Mouse (Mus musculus) heart, embryonic 11.5 days (tissue): Measurements from ENCODE around the gene Gm4791. TPM values are rescaled to one million over a fixed set of nuclear protein-coding genes. Genes with fewer than 3 reads are reported as not detected.

Source experiments
- ATAC-seq: fragments of 200-750 bp; cut with Nextera tagmentation; replicated peaks from 2 replicates; pipeline ENCODE4 v1.8.0; 2017; ENCODE audit warnings: moderate library complexity; ENCODE audit not compliant: insufficient number of reproducible peaks, low FRiP score, low TSS enrichment
- H3K27ac ChIP-seq: fragments of 300-500 bp; sonication (generic); 2 replicates; pipeline ENCODE4 v1.5.1; 2014; ENCODE audit warnings: mild to moderate bottlenecking, low read depth, low read length
- H3K27me3 ChIP-seq: fragments of 300-500 bp; sonication (generic); 2 replicates; pipeline ENCODE4 v1.6.1; 2014; ENCODE audit warnings: mild to moderate bottlenecking, low read length, mixed read lengths; ENCODE audit not compliant: control insufficient read depth, insufficient read depth
- H3K36me3 ChIP-seq: fragments of 300-500 bp; sonication (generic); 2 replicates; pipeline ENCODE4 v1.6.1; 2014; ENCODE audit warnings: mild to moderate bottlenecking, low read length, moderate library complexity, mixed read lengths; ENCODE audit not compliant: control insufficient read depth, insufficient read depth
- H3K4me1 ChIP-seq: fragments of 300-500 bp; sonication (generic); 2 replicates; pipeline ENCODE4 v1.6.1; 2014; ENCODE audit warnings: low read length; ENCODE audit not compliant: control insufficient read depth, insufficient read depth
- H3K4me2 ChIP-seq: fragments of 300-500 bp; sonication (generic); 2 replicates; pipeline ENCODE4 v1.6.1; 2014; ENCODE audit warnings: mild to moderate bottlenecking, moderate library complexity
- H3K4me3 ChIP-seq: fragments of 300-500 bp; sonication (generic); 2 replicates; pipeline ENCODE4 v1.5.1; 2014; ENCODE audit warnings: low read depth, low read length
- H3K9ac ChIP-seq: fragments of 300-500 bp; sonication (generic); 2 replicates; pipeline ENCODE4 v1.6.1; 2014; ENCODE audit warnings: mild to moderate bottlenecking, low read depth, low read length, moderate library complexity
- H3K9me3 ChIP-seq: fragments of 300-500 bp; sonication (generic); replicated peaks from 2 replicates; pipeline ENCODE4 v1.6.1; 2016; ENCODE audit warnings: low read length; ENCODE audit not compliant: control insufficient read depth
- WGBS: fragments of 180-500 bp; shearing (Covaris S2); extraction: QIAGEN DNeasy Blood & Tissue Kit; methylation state at CpG from one replicate; pipeline ENCODE4 v1.1.7; 2014; ENCODE audit not compliant: insufficient replicate concordance; 5-methylcytosine and 5-hydroxymethylcytosine counted together
- polyA plus RNA-seq: library from polyadenylated mRNA; unstranded; fragments of >200 nt; fragmentation: Nextera tagmentation; extraction: Ambion mirVana; gene quantifications from 2 replicates; pipeline ENCODE4 v1.2.1, GENCODE M21; 2014

Gm4791 gene
- not detected in 2 replicates for polyA plus RNA-seq

- Histone ChIP-seq H3K4me1 (no peaks in the 10 kb centered on the region), H3K36me3 (no peaks in the 10 kb centered on the region), H3K9ac (no peak within 1 kb of the TSS), H3K4me3 (no peak within 1 kb of the TSS), H3K27me3 (no peaks in the 10 kb centered on the region), H3K27ac (no peak within 1 kb of the TSS), H3K9me3 (no peaks in the 10 kb centered on the region), H3K4me2 (no peak within 1 kb of the TSS)
- no peak for ATAC-seq
- 46% methylated on average over 5 of the region's 5 CpGs for WGBS
Observed at GRCm38 (mm10) chr9:46998338-46998791, at the start of gene Gm4791. Gene Gm4791, plus strand, starts transcription at chr9:46998741.

GRCm38 (mm10) chr9:46956286-46956685 lies 42.3 kb upstream of the Gm4791 start:
- H3K36me3 ChIP-seq = no peaks in the 10 kb centered on the region
- no peak for ATAC-seq
- H3K4me1 ChIP-seq = no peaks in the 10 kb centered on the region
- H3K27ac ChIP-seq = no peak overlapping the region
- no peak overlapping the region for H3K4me2 ChIP-seq
- WGBS = 71% methylated on average over 6 of the region's 6 CpGs
- H3K9me3 ChIP-seq = no peaks in the 10 kb centered on the region
- H3K9ac ChIP-seq = no peak overlapping the region
- H3K4me3 ChIP-seq = no peak overlapping the region
- peaks cover 7% of the 10 kb centered on the region; the same call in 1 of the 2 replicates for H3K27me3 ChIP-seq

DNA sequence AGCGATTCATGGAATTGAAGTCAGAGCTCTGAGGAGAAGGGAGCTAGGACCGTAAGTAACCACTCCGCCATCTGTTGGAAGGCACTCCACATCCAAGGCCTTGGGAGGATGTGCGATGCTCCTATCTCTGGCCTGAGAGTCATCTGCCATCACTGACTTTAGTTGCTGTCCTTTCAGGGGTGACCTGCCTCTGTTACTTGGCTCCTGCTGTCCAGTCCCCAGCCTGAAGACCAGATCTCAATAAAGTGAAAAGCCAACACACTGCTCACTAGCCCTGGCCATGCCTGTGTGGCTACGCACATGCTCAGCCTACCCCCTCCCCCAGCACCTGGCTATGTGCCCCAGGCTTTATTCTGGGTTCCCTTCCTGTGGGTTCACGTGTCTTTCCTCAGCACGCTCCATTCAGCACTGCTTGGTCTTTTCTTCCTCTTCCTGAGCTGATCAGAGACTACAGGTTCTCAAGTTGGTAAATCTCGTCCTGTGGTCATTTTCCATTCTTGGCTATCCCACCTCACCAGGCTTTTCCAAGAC lies 41.1 kb upstream of the Gm4791 start:
- 58% methylated on average over 8 of the region's 8 CpGs for WGBS
- no peak overlapping the region for H3K9ac ChIP-seq
- H3K36me3 ChIP-seq = no peaks in the 10 kb centered on the region
- no peak overlapping the region for H3K27ac ChIP-seq
- no peaks in the 10 kb centered on the region for H3K4me1 ChIP-seq
- no peaks in the 10 kb centered on the region for H3K9me3 ChIP-seq
- no peak overlapping the region for H3K4me3 ChIP-seq
- no peak overlapping the region for H3K4me2 ChIP-seq
- peaks cover 7% of the 10 kb centered on the region; the same call in 1 of the 2 replicates for H3K27me3 ChIP-seq
- no peak for ATAC-seq

DNA sequence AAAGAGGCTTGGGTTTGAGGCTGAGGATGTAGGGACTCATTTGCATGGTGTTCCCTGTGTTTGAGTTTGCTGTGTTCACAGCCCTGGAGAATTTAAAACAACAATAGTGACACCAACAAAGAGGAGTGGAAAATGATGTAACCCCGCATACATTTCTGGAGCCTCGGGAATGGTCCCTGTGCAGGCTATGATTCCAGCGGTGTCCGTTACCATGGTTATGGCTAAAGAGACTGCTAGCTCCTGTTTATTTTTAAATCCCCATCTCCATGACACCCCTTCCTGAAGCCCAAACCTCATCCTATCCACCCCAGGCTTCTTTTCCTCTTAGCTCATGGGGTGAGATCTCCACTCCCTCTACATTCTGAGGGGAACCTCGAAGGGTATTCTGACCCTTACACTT lies 32.5 kb upstream of the Gm4791 start:
- no peak overlapping the region for H3K27ac ChIP-seq
- peaks cover 27% of the 10 kb centered on the region; the same call in 1 of the 2 replicates for H3K27me3 ChIP-seq
- no peaks in the 10 kb centered on the region for H3K9me3 ChIP-seq
- no peak overlapping the region for H3K4me2 ChIP-seq
- WGBS = 61% methylated on average over 5 of the region's 5 CpGs
- no peaks in the 10 kb centered on the region for H3K36me3 ChIP-seq
- no peak overlapping the region for H3K9ac ChIP-seq
- no peak for ATAC-seq
- no peak overlapping the region for H3K4me3 ChIP-seq
- H3K4me1 ChIP-seq = peaks cover 12% of the 10 kb centered on the region

DNA sequence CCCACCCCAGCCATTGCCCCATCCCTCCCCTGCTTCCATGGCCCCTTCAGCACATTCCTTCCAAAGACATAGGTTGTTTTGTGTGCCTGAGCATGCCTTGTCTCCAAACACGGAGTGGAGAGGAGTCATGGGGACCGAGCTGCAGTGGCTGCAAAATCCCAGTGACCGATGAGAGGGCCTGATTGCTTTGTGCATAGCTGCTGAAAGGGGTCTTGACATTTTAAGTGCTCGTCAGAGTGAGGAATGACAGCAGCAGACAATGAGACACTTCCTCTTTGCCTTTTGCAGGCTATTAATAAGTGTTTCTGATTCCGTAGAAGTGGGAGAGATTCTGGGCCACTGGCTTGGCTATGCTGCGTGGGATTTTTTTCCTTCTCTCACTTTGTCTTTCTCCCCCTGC lies 29.6 kb upstream of the Gm4791 start:
- Histone ChIP-seq H3K9ac (no peak overlapping the region), H3K27me3 (peaks cover 31% of the 10 kb centered on the region), H3K4me1 (peaks cover 12% of the 10 kb centered on the region), H3K4me3 (no peak overlapping the region), H3K4me2 (peak overlapping the region; percentile 34), H3K36me3 (no peaks in the 10 kb centered on the region), H3K27ac (0 out of 2 replicates have a peak overlapping the region, but pooled peaks have one; percentile 29), H3K9me3 (no peaks in the 10 kb centered on the region)
- no peak; the same call in 1 of the 2 replicates for ATAC-seq
- WGBS = 14% methylated on average over 6 of the region's 6 CpGs

DNA sequence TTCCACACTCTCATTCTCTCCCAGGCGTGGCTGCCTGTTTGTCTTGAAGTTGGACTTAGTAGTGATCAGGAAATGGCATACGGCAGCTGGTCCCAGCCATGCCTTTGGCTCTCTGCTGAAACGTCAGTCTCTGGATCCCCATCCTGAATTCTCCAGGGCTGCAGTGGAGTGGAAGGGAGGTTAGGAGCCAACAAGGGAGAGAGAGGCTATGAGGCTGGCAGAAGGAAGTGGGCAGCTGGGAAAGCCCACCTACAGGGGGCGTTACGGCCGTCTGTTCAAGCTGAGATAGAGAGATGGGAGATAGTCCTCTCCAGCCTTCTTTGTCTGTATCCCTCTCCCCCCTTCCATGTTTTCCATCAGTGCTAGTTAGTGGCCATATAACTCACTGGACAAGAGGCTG lies 29.1 kb upstream of the Gm4791 start:
- Histone ChIP-seq H3K9ac (no peak overlapping the region), H3K4me1 (peaks cover 12% of the 10 kb centered on the region), H3K9me3 (no peaks in the 10 kb centered on the region), H3K4me2 (peak overlapping the region; percentile 34; the same call in 1 of the 2 replicates), H3K27me3 (peaks cover 32% of the 10 kb centered on the region), H3K36me3 (no peaks in the 10 kb centered on the region), H3K27ac (no peak overlapping the region), H3K4me3 (no peak overlapping the region)
- WGBS = 38% methylated on average over 6 of the region's 6 CpGs
- no peak for ATAC-seq

DNA sequence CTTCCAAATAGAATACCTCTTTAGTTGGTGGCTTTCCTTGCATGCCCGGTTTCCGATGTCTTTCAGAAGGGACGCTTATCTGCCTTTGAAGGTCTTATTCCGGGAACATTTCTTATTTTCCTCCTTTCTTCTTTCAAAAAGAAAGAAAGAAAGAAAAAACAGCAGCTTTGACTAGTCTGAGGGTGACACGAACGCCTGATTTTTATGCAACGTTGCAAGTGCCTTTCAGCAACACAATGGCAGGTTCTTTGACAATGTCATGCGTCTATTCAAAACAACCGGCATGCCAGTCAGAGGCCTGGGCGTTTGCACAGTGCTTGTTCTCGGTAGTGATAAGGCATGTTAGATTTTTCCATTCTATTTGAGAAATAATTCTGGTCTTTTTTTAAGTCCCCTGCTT lies 19.7 kb upstream of the Gm4791 start:
- Histone ChIP-seq H3K4me3 (no peak overlapping the region), H3K9me3 (no peaks in the 10 kb centered on the region), H3K4me2 (no peak overlapping the region), H3K27me3 (peaks cover 34% of the 10 kb centered on the region), H3K27ac (no peak overlapping the region), H3K4me1 (no peaks in the 10 kb centered on the region), H3K36me3 (no peaks in the 10 kb centered on the region), H3K9ac (no peak overlapping the region)
- ATAC-seq = no peak
- 61% methylated on average over 11 of the region's 11 CpGs for whole genome bisulfite sequencing

- Histone ChIP-seq H3K27me3 (peaks cover 34% of the 10 kb centered on the region), H3K4me2 (no peak overlapping the region), H3K4me1 (no peaks in the 10 kb centered on the region), H3K4me3 (no peak overlapping the region), H3K9ac (no peak overlapping the region), H3K27ac (no peak overlapping the region), H3K9me3 (no peaks in the 10 kb centered on the region), H3K36me3 (no peaks in the 10 kb centered on the region)
- no peak for ATAC-seq
- 3% methylated on average over 2 of the region's 2 CpGs for WGBS
Observed at GRCm38 (mm10) chr9:46980111-46980510, 18.4 kb upstream of the Gm4791 start.

DNA sequence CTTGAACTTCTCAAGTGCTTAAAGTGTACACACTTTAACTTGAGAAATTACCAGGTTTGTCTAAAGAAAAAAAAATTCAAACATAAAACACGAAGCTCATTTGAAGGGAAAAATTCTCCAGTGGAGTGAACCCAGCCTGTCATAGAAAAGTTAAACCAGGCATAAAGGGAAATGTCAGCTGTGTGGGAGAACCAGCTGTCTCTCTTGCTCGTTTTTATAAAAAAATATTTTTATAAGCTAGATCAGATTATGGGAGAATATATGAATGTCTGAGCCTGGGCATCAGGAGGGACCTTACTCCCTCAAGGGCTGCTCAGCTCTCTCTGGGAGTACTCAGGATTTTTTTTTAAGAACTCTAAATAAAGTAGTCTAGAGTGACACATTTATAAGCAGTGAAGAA lies 15.1 kb upstream of the Gm4791 start:
- ATAC-seq = no peak

More for the DNA sequence above, 15.1 kb upstream of the Gm4791 start:
- Histone ChIP-seq H3K4me2 (no peak overlapping the region), H3K27ac (no peak overlapping the region), H3K4me3 (no peak overlapping the region), H3K9me3 (no peaks in the 10 kb centered on the region), H3K36me3 (no peaks in the 10 kb centered on the region), H3K4me1 (no peaks in the 10 kb centered on the region), H3K9ac (no peak overlapping the region), H3K27me3 (peaks cover 14% of the 10 kb centered on the region)
- 53% methylated on average over 2 of the region's 2 CpGs for WGBS
